Mouse (Mus musculus): Measurements from ENCODE around the gene Cysrt1. TPM values are rescaled to one million over a fixed set of nuclear protein-coding genes. Genes with fewer than 3 reads are reported as not detected.

Cysrt1 gene
- total RNA-seq, 2 experiments from 2014 or later: not detected

GRCm38 (mm10) chr2:25228431-25228889, 13.8 kb downstream of the Cysrt1 start:
- intact Hi-C loops (cut with DNase I): loop anchor here (1.0 to 5.0 kb wide), 3 partner anchors 27 to 64 kb away; partner anchors contain the start of gene Tmem203
- peak; percentile 91 for DNase-seq
- Histone ChIP-seq H3K4me3 (peak overlapping the region; percentile 61), H3K27ac (peak overlapping the region; percentile 98)
- TF ChIP-seq CTCF (IDR thresholded peaks at IDR 0.05): peak; percentile 73

- Histone ChIP-seq H3K27ac (peak overlapping the region; percentile 98), H3K4me3 (no peak overlapping the region)
- intact Hi-C loops (cut with DNase I): loop anchor here (5.0 kb wide), 1 partner anchor 65 kb away; no protein-coding TSS in a partner anchor
- TF ChIP-seq CTCF (IDR thresholded peaks at IDR 0.05): no peak
- no peak for DNase-seq
Observed at GRCm38 (mm10) chr2:25227406-25227805, 14.8 kb downstream of the Cysrt1 start.

GRCm38 (mm10) chr2:25226864-25227263, 15.4 kb downstream of the Cysrt1 start:
- H3K4me3 ChIP-seq: peak overlapping the region; percentile 26; the same call in 1 of the 2 replicates
- intact Hi-C loops (cut with DNase I): loop anchor here (5.0 kb wide), 1 partner anchor 65 kb away; no protein-coding TSS in a partner anchor
- no peak for TF ChIP-seq CTCF (IDR thresholded peaks at IDR 0.05)
- peak; percentile 83 for DNase-seq
- peak overlapping the region; percentile 98 for H3K27ac ChIP-seq

- peak overlapping the region; percentile 98 for H3K27ac ChIP-seq
- H3K4me3 ChIP-seq: peak overlapping the region; percentile 72
- TF ChIP-seq CTCF (IDR thresholded peaks at IDR 0.05): no peak
- intact Hi-C loops (cut with DNase I): loop anchor here (5.0 kb wide), 1 partner anchor 66 kb away; no protein-coding TSS in a partner anchor
- no peak for DNase-seq
Observed at GRCm38 (mm10) chr2:25225811-25226379, 16.4 kb downstream of the Cysrt1 start.

- peak overlapping the region; percentile 93 for H3K4me3 ChIP-seq
Observed at GRCm38 (mm10) chr2:25224766-25225752, 17.2 kb downstream of the Cysrt1 start.

GRCm38 (mm10) chr2:25224492-25224765, 17.8 kb downstream of the Cysrt1 start, which contains the start of gene Tubb4b:
Tubb4b (minus strand) TSS chr2:25224702.
- DNase-seq: no peak
- intact Hi-C loops (cut with DNase I): no loop called here
- Histone ChIP-seq H3K4me3 (peak within 1 kb of the TSS; percentile 93), H3K27ac (peak within 1 kb of the TSS; percentile 98)
- peak; percentile 37; the same call in 1 of the 2 replicates for TF ChIP-seq CTCF (IDR thresholded peaks at IDR 0.05)

More at GRCm38 (mm10) chr2:25224766-25225752, 17.2 kb downstream of the Cysrt1 start:
- DNase-seq: peak; percentile 99
- no peak for TF ChIP-seq CTCF (IDR thresholded peaks at IDR 0.05)
- intact Hi-C loops (cut with DNase I): loop anchor here (5.0 kb wide), 1 partner anchor 67 kb away; no protein-coding TSS in a partner anchor
- H3K27ac ChIP-seq: peak overlapping the region; percentile 98

- intact Hi-C loops (cut with DNase I): no loop called here
- Histone ChIP-seq H3K4me3 (peak overlapping the region; percentile 93), H3K27ac (peak overlapping the region; percentile 97)
- no peak for TF ChIP-seq CTCF (IDR thresholded peaks at IDR 0.05)
- peak; percentile 94 for DNase-seq
Observed at GRCm38 (mm10) chr2:25223681-25224491, 18.4 kb downstream of the Cysrt1 start.

GRCm38 (mm10) chr2:25221331-25221772, 20.9 kb downstream of the Cysrt1 start:
- TF ChIP-seq CTCF (IDR thresholded peaks at IDR 0.05): no peak
- intact Hi-C loops (cut with DNase I): no loop called here

GRCm38 (mm10) chr2:25218445-25218844, 23.8 kb downstream of the Cysrt1 start, which contains the start of gene Fam166a:
Fam166a (plus strand) TSS chr2:25218745.
- TF ChIP-seq CTCF (IDR thresholded peaks at IDR 0.05): no peak
- DNase-seq: no peak
- Histone ChIP-seq H3K27ac (no peak within 1 kb of the TSS), H3K4me3 (no peak within 1 kb of the TSS)
- intact Hi-C loops (cut with DNase I): no loop called here

More at GRCm38 (mm10) chr2:25221331-25221772, 20.9 kb downstream of the Cysrt1 start:
- Histone ChIP-seq H3K27ac (peak overlapping the region; percentile 41; the same call in 1 of the 2 replicates), H3K4me3 (peak overlapping the region; percentile 51)
- DNase-seq: no peak

- H3K4me3 ChIP-seq: no peak overlapping the region
- no peak for TF ChIP-seq CTCF (IDR thresholded peaks at IDR 0.05)
- no peak overlapping the region for H3K27ac ChIP-seq
- DNase-seq: no peak
- intact Hi-C loops (cut with DNase I): no loop called here
Observed at GRCm38 (mm10) chr2:25217666-25218065, 24.6 kb downstream of the Cysrt1 start.

- Histone ChIP-seq H3K27ac (no peak within 1 kb of the TSS), H3K4me3 (no peak within 1 kb of the TSS)
- DNase-seq: no peak
- no peak for TF ChIP-seq CTCF (IDR thresholded peaks at IDR 0.05)
- intact Hi-C loops (cut with DNase I): no loop called here
Observed at GRCm38 (mm10) chr2:25214444-25214843, 27.8 kb downstream of the Cysrt1 start, which contains the start of gene Stpg3. Stpg3 (minus strand) TSS chr2:25214637.
